Mouse (Mus musculus) heart, postnatal 14 days (tissue): ENCODE measurements around the gene Cyp27b1. TPM values are rescaled to one million over a fixed set of nuclear protein-coding genes. Genes with fewer than 3 reads are reported as not detected.
"Not testable (repeated sequence)": the region's sequence is repeated elsewhere in the genome, so short reads cannot be mapped to it uniquely, and the experiment has no call there.

Experiments
- DNase-seq, 2 experiments: peaks; one replicate each; pipeline ENCODE4 v3.0.0; 2021 to 2022
- intact Hi-C: fragments of 180-260 bp; cut with DNase I; formaldehyde crosslinking; loops from one replicate; pipeline ENCODE4 v1.15.1; 2025
- total RNA-seq, 2 experiments: library from RNA; stranded (reverse); gene quantifications; 2 replicates each; pipeline ENCODE4 v1.2.3; 2021

Gene Cyp27b1
- total RNA-seq, 2 experiments from 2014 or later = 0.27 to 0.50 TPM

DNA sequence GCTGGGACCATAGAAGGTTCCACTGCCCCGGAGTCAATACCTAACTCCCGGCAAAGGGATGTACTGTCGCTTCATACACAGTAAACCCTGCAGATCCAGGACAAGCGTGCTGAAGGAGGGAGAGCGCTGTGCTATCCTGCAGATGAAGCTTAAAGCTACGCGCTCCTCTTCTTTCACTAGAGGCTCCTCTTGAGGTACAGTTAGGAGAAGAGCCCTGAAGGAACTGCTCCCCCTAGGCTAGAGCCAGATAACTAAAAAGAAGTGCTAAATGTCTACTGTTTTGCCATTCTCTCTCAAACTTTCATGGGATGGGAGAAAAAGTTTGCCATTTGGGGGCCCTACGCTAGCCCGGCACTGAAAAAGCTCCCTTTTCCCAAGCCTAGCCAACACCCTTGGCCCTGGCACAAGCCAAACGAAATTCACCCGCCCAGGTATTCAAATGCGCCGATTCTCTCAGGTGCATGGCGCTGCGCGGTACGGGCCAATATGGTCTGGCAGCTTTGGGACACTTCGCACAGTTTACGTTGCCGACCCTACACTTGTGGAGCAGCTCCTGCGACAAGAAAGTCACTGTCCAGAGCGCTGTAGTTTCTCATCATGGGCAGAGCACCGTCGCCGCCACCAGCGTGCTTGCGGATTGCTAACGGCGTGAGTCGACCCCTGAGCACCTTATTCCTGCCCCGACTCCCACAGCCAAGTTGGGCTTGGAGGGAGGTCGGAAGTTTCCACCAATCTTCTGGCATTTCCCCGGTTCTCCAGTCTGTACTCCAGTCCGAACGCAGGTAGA, 751 bp downstream of the Cyp27b1 start:
- DNase-seq = no peak
- intact Hi-C loops = no loop called here

DNA sequence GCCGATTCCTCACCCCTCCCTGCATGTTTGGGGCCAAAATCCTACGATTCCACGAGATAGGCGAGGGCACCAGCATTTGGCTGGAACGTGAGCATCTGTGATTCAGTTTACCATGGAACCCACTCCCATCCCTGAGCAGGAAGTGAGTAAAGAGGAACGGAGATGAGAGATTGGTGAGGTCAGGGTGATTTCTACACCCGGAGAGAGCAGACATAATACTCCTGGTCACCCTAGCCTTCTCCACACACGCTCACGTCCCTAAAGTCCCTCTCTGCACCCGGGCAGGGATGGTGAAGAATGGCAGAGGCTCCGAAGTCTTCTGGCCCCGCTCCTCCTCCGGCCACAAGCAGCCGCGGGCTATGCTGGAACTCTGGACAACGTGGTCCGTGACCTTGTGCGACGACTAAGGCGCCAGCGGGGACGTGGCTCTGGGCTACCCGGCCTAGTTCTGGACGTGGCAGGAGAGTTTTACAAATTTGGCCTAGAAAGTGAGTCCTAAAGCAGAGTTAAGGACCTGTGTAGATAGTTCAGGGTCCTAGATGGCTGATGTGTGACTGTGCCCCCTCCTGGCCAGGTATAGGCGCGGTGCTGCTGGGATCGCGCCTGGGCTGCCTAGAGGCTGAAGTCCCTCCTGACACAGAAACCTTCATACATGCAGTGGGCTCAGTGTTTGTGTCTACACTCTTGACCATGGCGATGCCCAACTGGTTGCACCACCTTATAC, 1.5 kb downstream of the Cyp27b1 start:
- intact Hi-C loops = no loop called here
- no peak for DNase-seq

DNA sequence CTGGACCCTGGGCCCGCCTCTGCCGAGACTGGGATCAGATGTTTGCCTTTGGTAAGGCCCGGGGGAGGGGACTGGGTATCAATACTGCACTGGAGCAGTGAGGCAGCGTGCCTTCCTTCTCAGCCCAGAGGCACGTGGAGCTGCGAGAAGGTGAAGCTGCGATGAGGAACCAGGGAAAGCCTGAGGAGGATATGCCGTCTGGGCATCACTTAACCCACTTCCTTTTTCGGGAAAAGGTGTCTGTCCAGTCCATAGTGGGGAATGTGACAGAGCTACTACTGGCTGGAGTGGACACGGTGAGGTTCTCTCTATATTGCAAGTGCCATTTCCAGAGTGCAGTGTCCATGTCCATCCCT, 2.0 kb downstream of the Cyp27b1 start:
- no peak for DNase-seq

GRCm38 (mm10) chr10:127054646-127055045, 6.6 kb downstream of the Cyp27b1 start:
- intact Hi-C loops = no loop called here
- DNase-seq = no peak

More for the DNA sequence above, 2.0 kb downstream of the Cyp27b1 start:
- intact Hi-C loops = no loop called here

GRCm38 (mm10) chr10:127055406-127055805, 7.4 kb downstream of the Cyp27b1 start:
- no peak for DNase-seq
- intact Hi-C loops = no loop called here

GRCm38 (mm10) chr10:127056490-127056889, 8.4 kb downstream of the Cyp27b1 start:
- DNase-seq = no peak
- intact Hi-C loops = no loop called here

- intact Hi-C loops = no loop called here
- peak; percentile 80 to 86 for DNase-seq
These were observed 10.1 kb downstream of the Cyp27b1 start for GRCm38 (mm10) chr10:127058161-127058560.

- intact Hi-C loops = no loop called here
- DNase-seq = no peak
These were observed 10.7 kb downstream of the Cyp27b1 start for GRCm38 (mm10) chr10:127058708-127059107.

DNA sequence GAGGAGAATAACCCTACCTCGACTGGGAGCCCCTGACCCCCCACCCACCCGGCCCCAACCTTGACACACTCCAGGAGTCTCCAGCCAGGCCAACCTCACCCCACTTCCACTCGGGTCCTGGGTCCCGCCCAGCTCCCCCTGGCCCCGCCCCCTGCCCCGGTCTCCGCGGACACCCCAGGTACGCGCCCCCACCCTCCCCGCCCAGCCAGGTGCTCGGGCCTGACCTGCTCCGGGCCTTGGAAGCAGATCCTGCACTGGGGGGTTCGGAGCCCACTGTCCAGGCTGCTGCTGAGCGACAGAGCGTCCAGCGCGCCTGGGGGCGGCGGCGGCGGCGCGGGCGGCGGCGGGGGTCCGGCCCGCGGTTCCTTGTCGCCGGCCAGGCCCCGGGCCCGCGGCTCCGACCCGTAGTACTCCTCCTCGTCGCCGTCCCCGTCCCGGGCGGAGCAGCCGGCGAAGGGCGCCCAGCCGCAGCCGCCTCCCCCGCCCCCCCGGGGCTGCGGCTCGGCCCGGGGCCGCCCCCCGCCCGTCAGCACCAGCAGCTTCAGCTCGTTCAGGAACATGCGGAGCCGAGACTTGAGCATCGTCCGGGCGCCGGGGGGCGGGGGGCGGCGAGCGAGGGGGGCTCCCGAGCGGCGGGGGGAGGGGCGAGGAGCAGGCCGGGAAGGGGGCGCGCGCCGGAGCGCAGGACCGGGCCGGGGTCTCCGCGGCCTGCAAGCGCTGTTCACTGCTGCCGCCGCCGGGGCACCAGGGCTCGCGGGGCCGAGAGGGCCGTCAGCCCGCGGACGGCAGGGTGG, 11.3 kb downstream of the Cyp27b1 start:
- no peak for DNase-seq
- intact Hi-C loops = no loop called here

DNA sequence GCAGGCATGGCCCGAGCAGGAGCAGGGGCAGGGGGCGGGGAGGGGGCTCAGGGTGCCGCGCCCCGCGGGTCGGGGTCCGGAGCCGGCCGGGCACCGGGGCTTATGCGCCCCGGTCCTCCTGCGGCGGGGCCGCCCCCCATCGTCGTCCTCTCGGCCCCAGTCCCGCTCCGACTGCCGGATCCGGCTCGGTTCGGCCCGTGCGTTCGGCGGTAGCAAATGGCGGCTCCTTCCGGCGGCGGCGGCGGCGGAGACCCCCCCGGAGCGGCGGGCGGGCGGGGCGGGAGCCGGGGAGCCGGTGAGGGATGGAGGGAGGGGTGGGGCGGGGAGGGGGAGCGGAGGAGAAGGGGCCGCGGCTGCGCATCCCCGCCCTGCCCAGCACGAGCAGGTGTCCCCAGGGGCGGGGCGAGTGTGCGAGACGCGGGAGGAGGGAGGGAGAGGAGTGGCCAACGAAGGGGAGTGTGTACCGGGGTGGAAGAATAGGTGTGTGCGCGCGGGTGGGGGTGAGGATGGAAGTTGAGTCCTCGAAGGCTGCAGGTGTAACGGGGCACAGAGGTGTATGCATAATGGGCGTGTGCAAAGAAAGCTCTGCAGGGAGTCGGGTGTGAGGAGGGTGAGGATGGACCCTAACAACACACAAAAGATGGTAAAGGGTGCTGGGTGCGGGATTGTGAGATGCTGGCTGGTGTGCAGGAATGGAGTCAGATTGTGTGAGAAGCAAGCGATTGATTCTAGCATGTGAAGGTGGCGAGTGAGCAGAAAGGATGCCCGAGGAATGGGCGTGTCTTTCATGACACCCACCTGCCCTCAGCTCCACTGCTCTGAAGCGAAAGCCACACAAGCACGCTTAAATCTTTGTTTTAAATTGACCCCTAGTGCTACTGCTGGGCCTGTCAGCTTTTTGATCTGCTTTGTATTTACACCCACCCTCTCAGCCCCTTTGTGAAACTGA, 12.2 kb downstream of the Cyp27b1 start, which contains the start of gene March9:
Gene March9 (minus strand): TSS at position 217 of the 949 bp plus-strand sequence.
- peak; percentile 54 to 55 for DNase-seq
- intact Hi-C loops = no loop called here

DNA sequence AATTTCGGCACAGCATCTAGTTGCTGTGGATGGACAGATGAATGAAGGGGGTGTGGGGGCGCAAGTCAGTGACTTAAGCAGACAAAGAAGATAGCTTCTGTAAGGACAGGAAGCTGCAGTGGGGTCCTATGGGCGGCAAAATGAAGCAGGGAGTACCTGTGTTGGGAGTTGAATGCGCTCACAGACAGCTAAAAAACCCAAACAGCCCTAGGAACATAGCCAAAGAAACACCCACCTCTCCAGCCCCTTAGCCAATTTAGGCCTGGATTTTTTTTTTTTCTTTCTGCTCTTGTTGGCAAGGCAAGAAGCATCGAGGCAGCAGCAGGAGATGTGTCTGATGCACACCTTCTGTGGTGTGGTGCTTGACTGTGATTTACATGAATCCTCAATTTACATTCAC, 13.0 kb downstream of the Cyp27b1 start:
- DNase-seq = no peak
- intact Hi-C loops = no loop called here

DNA sequence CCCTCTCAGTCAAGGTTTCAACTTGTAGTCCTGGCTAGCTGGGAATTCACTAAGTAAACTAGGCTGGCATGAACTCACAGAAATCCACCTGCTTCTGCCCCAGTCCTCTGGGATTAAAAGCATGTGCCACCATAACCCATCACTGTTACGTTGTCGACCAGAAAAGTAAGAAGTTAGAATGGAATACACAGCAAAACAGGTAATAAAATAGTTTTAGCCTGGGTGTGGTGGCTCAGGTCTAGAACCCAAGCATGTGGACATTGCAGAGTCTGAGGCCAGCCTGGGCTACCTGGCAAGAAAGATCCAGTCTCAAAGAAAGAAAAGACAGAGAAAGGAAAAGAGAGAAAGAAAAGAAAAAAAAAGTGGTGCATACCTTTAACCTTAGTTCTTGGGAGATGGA, 13.5 kb downstream of the Cyp27b1 start:
- no peak for DNase-seq
- intact Hi-C loops = no loop called here

DNA sequence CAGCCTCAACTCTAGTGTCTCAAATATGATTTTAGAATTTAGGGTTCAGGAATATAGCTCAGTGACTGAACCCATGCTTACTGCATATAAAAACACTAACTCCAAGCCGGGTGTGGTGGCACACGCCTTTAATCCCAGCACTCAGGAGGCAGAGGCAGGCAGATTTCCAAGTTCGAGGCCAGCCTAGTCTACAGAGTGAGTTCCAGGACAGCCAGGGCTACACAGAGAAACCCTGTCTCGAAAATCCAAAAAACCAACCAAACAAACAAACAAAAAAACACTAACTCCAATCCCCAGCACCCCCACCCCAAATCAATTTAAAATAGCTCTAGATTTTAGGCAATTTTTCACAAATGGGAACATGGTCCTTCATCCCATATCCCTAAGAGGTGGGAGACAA, 14.1 kb downstream of the Cyp27b1 start:
- DNase-seq, intact Hi-C loops: not testable (repeated sequence)

GRCm38 (mm10) chr10:127062503-127062902, 14.5 kb downstream of the Cyp27b1 start:
- intact Hi-C loops = no loop called here
- no peak for DNase-seq

GRCm38 (mm10) chr10:127063239-127063872, 15.3 kb downstream of the Cyp27b1 start, which contains the start of gene Cdk4:
Gene Cdk4 (plus strand): TSS chr10:127063534.
- peak; percentile 98 for DNase-seq
- intact Hi-C loops = no loop called here

DNA sequence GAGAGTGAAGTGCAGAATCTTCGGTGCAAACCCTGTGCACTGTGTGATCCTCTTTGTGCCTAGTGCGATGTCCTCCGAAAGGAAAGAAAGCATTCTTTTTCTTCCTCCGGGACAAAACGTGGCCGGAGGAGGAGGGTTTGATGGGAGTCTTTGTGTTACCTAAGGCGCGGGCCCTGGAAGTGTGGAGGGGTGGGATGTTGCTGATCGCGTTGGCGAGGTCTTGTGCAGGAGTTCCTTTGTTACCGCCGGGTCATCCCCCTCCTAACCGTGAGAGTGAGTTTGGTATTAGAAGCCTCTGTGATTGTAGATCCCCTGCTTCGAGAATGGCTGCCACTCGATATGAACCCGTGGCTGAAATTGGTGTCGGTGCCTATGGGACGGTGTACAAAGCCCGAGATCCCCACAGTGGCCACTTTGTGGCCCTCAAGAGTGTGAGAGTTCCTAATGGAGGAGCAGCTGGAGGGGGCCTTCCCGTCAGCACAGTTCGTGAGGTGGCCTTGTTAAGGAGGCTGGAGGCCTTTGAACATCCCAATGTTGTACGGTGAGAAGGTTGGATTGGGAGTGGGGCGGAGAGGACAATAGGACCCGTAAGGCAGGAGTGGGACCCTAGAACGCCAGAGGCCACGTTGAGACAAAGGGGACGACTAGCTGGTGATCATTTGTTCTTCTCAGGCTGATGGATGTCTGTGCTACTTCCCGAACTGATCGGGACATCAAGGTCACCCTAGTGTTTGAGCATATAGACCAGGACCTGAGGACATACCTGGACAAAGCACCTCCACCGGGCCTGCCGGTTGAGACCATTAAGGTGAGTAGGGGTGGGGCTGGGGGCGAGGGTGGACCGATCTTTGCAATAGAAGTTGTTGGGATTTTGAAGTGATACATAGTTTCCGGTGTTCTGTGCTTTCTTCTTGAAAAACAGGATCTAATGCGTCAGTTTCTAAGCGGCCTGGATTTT, 16.1 kb downstream of the Cyp27b1 start:
- DNase-seq = no peak
- intact Hi-C loops = no loop called here

DNA sequence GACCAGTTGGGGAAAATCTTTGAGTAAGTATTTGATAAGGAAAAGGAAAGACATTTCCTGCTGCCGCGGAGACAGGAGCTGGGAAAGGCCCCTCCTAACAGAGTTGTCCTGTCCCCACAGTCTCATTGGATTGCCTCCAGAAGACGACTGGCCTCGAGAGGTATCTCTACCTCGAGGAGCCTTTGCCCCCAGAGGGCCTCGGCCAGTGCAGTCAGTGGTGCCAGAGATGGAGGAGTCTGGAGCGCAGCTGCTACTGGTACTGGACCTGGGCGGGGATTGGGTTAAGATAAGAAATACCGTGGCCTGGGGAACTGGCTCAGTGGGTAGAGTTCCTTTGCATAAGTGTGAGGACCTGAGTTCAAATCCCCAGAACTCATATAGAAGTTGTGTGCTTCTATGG, 17.9 kb downstream of the Cyp27b1 start:
- DNase-seq = no peak
- intact Hi-C loops = no loop called here

- DNase-seq = no peak
- intact Hi-C loops = no loop called here
These were observed 18.5 kb downstream of the Cyp27b1 start for GRCm38 (mm10) chr10:127066519-127067018.
